Mouse (Mus musculus): ENCODE data around the gene 4933430I17Rik.

Gene 4933430I17Rik

DNA sequence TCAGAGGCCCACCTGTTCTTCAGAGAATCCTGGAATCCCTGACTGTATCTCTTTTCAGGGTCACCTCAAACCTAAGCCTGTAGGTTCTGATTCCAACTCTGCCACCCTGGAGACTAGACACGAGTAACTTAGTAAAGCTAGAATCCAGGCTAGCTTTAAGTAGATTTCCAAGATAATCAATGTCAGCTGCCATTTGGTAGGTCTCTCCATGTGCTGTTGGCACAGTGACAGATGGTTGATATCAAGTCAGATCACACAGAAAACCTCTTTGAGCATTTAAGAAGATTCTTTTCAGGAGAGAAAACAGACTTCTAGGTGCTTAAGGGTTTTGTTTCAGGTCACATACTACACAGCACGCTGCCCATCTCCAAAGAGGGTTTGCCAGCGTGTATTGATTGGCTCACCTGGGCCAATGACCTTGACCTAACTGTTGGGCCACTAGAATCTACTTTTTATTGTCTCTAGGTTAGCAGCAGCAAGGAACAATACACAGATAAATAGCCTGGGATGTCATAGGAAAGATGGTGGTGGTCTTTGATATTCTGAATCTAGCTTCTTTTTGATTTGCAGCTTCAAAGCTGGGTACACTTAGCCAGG lies 21.7 kb upstream of the 4933430I17Rik start, which contains the start of gene Hdhd3:
Gene Hdhd3 (minus strand): TSS at position 94 of the 597 bp plus-strand sequence.
- DNase-seq (ENCODE audit: extremely low read depth, insufficient read length, low spot score) = no peak

DNA sequence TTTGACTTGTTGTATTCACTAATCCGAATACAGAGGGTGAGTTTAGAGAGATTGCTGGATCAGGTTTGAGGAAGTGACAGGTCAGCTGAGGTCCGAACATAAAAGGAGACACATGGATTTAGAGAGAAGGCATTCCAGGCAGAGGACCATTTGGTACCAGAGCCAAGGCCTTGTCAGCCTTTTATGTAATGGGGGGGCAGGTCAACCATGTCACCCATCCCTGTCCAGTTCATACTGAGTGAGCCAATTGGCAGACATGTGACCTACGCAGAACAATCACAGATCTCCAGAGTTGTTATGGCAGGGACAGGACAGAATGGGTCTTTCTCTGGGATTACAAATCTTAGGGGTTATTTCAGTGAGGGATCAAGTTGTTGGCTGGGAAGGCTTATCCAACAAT lies 19.2 kb upstream of the 4933430I17Rik start:
- no peak for DNase-seq (ENCODE audit: extremely low read depth, insufficient read length, low spot score)

DNA sequence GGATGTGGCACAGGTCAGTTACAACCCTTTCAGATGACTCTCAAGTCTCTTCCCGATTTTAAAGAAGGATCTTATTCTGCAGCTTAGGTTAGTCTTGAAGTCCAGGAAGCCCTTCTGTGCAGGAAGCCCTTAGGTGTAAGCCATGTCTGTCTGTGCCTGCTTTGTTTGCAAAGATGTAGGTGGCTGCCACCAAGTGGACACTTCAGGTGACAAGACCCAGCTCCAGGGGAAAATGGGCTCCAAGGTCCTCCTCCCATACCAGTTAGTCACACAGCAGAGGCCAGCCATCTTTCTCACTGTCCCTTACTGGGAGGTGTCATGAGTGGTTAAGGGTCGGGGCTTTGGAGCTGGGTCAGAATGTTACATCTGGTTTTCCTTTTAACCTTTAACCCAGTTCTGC lies 18.4 kb upstream of the 4933430I17Rik start:
- no peak for DNase-seq (ENCODE audit: extremely low read depth, insufficient read length, low spot score)

DNA sequence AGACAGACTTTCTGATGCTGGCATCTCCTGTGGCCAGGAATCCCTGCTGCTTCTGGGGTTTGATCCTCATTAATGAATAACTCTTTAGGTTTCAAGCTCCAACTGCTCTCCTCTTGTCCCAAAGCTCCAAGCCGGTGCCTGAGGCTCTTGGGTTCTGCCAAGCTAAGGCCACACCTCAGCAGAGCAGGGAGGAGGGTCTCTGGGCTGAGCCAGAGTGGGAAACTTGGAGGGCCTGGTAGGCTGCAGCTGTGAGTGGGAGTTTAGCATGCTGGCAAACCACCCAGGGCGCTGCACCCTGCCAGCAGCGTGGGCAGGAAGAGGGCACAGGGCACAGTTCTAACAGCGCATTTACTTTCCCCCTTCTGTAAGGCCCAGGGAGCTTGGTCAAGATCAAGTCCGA lies 16.3 kb upstream of the 4933430I17Rik start:
- no peak for DNase-seq (ENCODE audit: extremely low read depth, insufficient read length, low spot score)

DNA sequence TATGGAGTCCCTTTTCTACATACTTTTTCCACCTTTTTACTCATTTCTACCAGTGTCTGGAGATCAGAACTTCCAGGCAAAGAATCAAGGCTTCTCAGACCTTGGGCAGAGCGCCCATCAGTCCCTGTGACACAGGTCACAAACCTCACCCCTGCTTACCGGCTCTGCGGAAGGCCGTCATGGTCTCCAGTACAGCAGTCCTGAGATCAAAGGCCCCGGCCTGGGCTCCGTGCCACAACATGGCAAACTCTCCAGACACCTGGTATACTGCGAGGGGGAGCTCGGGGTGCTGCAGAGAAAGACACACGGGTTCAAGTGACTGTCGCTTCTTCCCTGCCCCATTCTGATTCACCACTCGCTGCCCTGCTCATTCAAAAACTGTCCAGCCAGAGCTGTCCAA lies 15.2 kb upstream of the 4933430I17Rik start:
- DNase-seq (ENCODE audit: extremely low read depth, insufficient read length, low spot score) = no peak

DNA sequence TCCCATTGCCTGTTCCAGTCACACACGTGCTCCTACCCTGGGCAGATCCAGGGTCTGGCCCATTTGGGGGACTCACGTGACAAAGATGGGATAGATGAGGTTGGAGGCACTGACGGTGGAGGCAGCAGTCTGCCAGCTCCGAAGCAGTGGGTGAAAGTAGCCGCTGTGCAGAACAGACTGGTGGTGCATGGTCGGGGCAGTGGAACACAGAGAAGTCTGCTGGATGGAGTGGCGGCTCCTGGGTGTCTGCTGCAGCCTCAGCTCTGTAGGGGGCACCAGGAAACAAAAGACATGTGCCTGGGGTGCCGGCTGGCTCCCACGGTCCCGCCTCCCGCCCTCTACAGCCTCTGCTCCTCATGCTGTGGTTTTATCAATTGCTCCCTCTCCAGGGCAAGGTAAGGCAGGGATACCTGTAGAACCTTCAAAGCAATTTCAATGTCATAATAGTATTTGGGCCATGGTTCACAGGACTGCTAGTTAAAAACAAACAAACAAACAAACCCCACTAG lies 11.1 kb upstream of the 4933430I17Rik start:
- DNase-seq (ENCODE audit: extremely low read depth, insufficient read length, low spot score) = no peak

DNA sequence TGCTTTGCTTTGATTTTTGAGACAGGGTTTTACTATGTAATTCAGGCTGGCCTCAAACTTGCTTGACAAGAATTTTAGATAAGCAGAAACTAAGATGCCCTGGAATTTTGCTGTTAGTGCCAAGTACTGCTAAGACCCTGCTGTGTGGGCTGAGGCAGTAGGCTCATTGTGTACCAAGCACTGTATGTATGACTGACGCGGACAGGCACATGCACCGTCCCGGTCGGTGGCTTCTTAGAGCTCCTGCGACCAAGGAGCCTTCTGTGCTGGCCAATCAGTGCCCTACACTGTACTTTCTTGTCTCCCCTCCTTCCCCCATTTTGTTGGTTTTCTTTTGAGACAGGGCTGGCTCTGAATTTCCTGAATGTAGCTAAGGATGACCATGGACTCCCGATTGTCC lies 10.2 kb upstream of the 4933430I17Rik start:
- DNase-seq (ENCODE audit: extremely low read depth, insufficient read length, low spot score) = no peak

DNA sequence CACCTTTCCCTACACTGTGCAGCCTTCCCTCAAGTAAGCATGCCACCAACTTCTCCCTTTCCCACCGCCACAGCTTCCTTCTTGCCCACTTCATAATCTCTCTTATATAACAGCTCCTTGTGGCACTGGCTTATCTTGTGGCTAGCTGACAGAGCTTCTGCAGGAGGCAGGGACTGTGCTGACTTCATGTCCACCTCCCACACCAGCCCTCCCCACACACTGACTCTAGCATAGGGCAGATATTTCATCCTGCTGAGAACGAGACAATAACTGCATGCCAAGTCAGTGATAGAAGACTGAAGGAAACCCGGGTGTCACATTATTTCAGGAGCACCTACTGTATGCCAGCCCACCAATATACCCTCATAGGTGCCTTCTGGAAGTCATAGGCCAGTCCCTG lies 9.7 kb upstream of the 4933430I17Rik start:
- DNase-seq (ENCODE audit: extremely low read depth, insufficient read length, low spot score) = no peak

DNA sequence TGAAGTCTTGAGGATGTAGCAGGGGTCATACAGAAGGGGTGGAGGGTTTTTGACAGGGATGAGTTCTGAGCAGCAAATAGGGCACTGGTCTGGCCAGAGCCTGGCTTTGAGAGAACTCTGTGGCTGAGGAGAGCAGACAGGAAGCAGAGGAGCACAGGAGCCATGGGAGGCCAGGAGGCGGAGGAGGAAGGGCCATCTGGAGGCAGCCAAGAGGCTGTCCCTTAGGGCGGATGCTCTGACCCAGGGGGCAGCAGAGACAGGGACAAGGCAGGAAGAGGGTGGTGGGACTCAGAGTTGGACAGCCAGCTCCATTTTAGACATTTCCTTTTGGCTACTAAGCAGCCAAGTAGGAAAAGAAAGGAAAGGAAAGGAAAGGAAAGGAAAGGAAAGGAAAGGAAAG lies 9.1 kb upstream of the 4933430I17Rik start:
- DNase-seq (ENCODE audit: extremely low read depth, insufficient read length, low spot score) = no peak

DNA sequence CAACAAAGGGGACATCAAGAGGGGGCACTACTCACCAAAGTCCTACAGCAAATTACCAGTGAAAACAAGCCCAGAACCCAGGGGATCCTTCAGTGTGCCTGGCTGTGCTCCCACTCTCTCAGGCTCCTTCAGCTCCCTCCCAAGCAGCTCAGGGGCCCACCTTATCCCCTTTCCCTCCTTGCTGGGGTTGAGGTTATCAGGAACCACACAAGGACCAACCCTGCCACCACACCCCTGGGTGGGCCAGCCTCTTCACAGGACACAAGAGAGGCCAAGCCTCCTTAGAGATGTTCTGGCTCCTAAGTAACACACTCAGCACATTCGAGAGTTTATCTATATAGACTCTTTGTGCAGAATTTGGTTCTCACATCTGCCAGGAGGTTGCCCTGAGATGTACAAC lies 8.6 kb upstream of the 4933430I17Rik start:
- DNase-seq (ENCODE audit: extremely low read depth, insufficient read length, low spot score) = no peak

DNA sequence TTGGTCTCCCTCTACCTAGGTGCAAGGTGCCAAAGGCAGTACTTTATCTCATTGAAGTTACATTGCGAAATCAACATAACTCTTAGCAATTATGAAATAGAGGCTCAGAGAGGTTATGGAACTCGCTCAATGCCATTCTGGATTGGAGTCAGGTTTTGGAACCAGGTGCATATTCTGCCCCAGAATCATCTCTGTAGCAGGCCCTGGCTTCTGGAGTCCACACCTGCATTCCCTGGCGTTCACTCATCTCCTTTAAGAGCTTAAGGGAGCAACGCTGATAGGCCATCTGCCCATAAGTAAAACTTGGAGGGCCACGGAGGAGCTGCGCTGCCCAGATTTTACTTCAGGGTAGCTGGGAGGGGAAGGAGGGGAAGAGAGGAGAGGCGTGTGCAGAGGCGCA lies 8.1 kb upstream of the 4933430I17Rik start:
- DNase-seq (ENCODE audit: extremely low read depth, insufficient read length, low spot score) = no peak

DNA sequence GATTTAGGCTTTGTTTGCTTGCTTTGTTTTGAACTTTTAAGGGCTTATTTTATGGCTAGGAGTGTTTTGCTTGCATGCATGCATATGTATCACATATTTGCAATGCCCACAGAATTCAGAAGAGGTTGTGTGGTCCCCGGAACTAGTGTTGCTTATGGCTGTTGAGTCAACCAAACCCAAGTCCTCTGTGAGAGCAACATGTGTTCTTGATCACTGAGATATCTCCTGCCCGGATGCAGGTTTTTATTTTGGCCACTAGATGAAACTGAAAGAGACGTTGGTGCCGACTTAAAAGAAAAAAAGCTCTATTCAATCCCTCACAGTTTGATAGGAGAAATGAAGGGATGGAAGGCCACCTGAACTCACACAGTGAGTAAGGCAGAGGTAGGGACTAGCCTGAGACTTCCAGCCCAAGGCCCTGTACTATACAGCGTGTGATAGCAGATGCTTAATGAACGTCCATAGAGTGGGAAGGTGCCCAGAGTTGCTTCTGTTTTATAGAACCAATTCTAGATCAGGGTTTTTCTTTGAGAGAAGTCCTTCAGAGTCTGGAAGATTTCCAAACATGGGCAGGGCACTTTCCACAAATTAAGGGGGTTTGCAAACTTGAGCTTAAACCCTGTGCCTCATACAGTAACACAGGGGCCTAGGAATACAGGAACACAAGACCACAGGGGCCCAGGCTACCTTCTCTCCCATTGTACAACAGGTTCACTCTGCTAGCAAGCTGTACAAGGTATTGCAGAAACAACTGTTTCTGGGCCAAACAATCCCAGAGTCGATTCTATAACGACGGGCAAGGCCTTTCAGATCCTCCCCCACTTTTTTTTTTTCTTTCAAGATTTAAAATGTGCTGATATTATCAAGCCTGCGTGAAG lies 7.4 kb upstream of the 4933430I17Rik start:
- DNase-seq (ENCODE audit: extremely low read depth, insufficient read length, low spot score) = no peak

DNA sequence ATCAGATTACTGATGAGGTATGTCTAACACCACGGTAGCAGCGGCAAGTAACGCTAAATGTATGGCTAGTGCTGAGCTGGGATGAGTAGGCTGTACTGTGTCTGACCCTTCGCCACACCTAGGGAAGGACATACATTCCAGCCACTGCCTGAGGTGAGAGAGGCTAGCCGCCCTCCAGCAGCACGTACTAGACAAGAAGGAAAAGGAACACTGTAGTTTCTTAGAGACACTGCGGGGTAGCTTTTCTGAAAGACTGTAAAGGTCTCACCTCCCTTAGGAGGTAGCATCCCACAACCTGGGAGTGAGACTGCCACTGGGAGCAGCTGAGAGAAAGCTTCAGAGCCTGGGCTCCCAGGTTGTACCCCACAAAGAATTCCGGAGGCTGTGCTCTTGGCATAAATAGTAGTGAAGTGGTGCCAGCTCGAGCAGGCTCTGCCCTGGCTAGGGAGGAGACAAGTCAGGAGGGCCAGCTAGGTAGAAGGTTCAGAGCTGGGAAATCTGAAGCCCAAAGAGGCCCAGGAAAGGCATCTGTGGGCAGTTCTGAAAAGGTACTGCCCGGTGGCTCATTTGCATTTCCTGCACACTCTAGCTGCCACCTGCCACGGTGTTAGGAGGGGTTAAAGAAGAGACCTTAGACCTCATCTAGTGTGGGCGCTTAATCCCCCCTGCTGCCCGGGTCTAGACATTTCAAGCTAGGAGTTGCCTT lies 6.6 kb upstream of the 4933430I17Rik start:
- no peak for DNase-seq (ENCODE audit: extremely low read depth, insufficient read length, low spot score)

DNA sequence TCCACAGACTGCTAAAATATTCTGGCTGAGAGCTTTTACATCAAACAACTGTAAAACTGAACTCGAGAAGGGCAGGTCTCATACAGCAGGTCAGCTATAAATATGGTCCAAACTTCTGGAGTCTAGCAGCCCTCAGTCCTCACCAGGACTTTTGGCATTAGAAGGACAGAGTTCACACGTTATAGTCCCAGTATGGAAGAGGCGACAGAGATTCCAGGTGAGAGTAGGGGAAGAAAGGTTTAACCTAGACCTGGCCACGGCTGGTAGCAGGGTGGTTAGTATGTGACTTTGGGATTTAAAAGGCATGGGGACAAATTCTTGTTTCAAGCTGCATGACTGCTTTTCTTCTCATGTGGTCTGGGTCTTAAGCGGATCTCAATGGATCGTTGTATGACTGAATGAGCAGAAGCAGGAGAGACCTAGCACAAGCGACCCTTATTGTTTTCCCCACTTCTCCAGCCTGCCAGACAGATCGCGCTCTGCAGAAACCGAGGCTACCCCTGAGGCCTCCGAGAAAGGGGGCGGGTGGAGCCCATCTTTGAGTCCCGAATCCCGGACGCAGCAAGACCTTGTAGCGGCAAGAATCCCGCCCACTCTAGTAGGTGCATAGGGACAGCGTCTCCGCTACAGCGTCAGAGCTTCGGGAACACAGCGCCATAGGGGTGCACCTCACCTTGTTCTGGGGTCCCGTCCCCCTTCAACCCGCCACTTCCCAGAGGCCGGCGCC lies 5.9 kb upstream of the 4933430I17Rik start:
- DNase-seq (ENCODE audit: extremely low read depth, insufficient read length, low spot score) = no peak

DNA sequence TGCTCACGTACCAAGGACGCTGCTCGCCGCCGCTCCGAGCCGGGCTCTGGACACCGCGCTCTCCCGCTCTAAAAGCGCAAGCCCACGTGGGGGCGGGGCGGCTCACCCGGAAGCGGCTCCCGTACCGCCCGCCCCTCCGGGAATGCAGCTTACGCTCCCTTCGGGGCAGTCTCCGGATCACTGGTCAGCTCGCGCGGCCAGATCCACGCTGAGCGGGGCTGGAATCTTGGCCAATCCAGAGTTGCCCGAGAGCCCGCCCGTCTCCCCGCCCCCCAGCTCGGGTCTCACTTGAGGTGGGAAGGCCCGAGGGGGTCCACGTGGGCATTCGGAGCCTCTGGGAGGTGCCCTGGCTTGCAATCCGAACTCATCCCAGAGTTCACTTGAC lies 5.3 kb upstream of the 4933430I17Rik start, which contains the start of gene Alad:
Gene Alad (minus strand): TSS at position 70 of the 385 bp plus-strand sequence.
- DNase-seq (ENCODE audit: extremely low read depth, insufficient read length, low spot score) = peak; percentile 100

DNA sequence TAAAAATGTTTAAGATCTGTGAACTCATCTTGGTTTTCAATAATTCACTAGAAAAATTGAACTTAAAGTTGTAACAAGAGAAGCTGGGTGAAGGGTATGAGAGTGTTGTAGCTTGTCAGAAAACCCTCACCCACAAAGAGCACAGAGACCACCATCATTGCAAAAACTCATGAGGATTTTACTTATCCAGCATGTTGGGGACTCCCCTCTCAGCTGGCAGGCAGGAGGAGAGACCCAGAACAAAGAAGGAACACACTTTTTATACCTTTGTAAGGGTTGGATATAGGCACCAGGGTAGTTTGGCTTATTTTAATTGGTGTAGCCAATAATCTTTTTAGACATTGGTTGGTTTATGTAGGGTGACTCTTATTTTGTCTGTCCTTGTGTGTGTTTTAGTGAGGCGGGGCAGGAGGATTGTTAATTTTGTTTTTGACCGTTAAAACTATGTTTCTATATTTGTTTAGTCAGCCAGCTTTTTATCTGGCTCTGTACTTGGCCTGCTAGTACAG lies 4.2 kb upstream of the 4933430I17Rik start:
- no peak for DNase-seq (ENCODE audit: extremely low read depth, insufficient read length, low spot score)

DNA sequence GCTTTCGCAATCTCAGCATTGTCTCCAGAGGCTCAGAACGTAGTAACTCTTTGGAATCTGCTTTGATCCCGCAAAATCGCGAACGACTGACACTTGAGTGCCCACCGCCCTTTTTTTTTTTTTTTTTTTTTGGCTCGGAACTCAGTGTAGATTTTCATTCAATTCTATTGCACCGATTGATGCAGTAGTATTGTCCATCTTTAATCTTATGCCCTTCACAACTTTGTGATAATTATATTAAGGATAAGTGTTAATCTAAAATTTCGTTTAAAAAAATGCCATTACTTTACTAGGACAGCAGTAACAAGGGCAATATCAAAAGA lies 281 bp downstream of the 4933430I17Rik start:
- DNase-seq (ENCODE audit: extremely low read depth, insufficient read length, low spot score) = no peak

DNA sequence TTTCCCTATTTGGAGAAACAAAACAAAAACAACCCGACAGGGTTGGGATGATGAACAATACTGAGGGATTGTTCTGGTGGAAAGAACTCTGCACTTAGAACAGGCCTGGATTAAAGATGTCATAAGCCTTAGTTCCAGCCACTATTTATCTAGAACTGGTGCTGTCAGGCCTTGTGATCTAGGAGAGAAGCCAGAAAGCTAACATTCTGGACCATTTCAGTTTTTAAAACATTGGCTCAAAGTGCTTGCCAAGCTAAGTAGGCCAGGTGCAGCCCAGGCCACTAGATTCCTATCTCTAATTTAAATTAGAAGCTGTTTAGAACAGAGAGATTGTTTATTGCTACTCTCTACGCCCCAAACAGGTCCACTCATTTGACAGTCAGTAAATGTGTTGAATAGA lies 1.1 kb downstream of the 4933430I17Rik start:
- DNase-seq (ENCODE audit: extremely low read depth, insufficient read length, low spot score) = no peak

DNA sequence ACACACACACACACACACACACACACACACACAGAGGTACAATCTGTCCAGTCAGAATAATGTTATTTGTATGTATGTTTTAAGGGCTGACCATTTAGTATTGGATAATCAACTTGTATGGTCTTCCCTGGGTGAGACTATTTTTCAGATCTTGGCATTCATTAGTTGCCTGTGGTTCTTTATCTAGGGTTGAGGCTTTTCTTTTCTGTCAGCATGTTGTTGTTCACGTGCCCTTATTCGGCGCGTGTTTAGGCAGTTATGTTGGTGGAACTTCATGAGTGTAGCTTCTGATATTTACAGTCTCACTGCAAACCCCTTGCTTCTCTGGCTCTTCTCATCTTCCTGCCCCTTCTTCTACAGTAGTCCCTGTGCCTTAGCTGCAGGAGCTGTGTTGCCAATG lies 2.5 kb downstream of the 4933430I17Rik start:
- DNase-seq (ENCODE audit: extremely low read depth, insufficient read length, low spot score) = no peak

DNA sequence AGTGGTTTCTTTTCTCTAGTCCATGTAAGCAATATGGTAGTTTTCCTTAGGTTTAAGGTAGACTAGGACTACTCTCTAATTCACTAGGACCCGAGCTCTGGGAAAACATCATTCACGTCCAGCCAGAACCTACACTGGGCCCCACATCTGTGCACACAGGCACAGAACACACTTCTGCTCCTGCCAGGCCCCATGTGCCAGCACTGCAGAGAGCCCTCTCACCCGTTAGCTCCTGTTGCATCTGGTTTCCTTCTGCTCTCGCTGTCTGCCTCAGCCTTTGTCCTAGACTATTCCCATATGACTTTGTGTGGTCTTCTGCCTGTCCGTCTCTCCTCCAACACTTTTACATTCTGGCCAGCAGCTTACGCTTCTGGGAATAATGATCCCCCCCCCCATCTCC lies 8.6 kb downstream of the 4933430I17Rik start:
- no peak for DNase-seq (ENCODE audit: extremely low read depth, insufficient read length, low spot score)

DNA sequence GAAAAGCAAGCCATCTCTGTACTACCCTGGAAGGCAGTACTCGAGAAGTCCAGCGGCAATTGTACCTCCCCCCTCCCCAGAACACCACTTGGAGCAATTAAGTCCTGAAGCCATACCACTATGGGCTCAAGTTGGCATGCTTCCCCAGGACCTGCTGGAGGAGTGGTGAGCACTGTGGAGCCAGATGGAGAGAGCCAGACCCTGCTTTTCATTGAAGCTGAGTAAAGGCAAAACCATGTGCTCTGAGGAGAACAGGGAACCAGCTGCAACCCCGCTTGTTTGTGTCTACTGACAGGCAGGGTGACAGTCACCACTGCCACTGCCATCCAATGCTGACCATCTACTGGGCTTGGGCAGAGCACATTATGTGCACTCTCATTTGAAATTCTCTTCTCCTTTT lies 16.6 kb downstream of the 4933430I17Rik start:
- no peak for DNase-seq (ENCODE audit: extremely low read depth, insufficient read length, low spot score)
